Mouse (Mus musculus): ENCODE measurements around the gene Popdc2. TPM values are rescaled to one million over a fixed set of nuclear protein-coding genes. Genes with fewer than 3 reads are reported as not detected.

Popdc2 gene
- polyA plus RNA-seq, 1 experiment from 2014 or later = 1.0 TPM

- 93% methylated on average over 7 of the region's 7 CpGs for WGBS
Observed at GRCm38 (mm10) chr16:38352031-38352430, 10.0 kb upstream of the Popdc2 start.

GRCm38 (mm10) chr16:38352851-38353250 is 9.2 kb upstream of the Popdc2 start:
- Histone ChIP-seq H3K27me3 (ENCODE audit: control insufficient read depth, insufficient read depth, low read length) (no peaks in the 10 kb centered on the region), H3K9ac (ENCODE audit: low read depth, low read length) (no peak overlapping the region), H3K9me3 (ENCODE audit: control insufficient read depth, low read length) (no peaks in the 10 kb centered on the region), H3K4me1 (replicated peaks; ENCODE audit: control insufficient read depth, insufficient read depth, low read length) (no peaks in the 10 kb centered on the region), H3K4me2 (replicated peaks; ENCODE audit: low read depth, low read length) (no peak overlapping the region), H3K27ac (ENCODE audit: low read depth, low read length) (no peak overlapping the region), H3K4me3 (ENCODE audit: low read depth, low read length) (no peak overlapping the region), H3K36me3 (ENCODE audit: control insufficient read depth, insufficient read depth, low read length) (no peaks in the 10 kb centered on the region)
- DNase-seq (ENCODE audit: low spot score) = no peak
- ATAC-seq (ENCODE audit: low FRiP score) = no peak

More at GRCm38 (mm10) chr16:38352031-38352430, 10.0 kb upstream of the Popdc2 start:
- no peak overlapping the region for H3K9ac ChIP-seq (ENCODE audit: low read depth, low read length)
- no peak overlapping the region for H3K4me3 ChIP-seq (ENCODE audit: low read depth, low read length)
- no peaks in the 10 kb centered on the region for H3K36me3 ChIP-seq (ENCODE audit: control insufficient read depth, insufficient read depth, low read length)
- no peak overlapping the region for H3K4me2 ChIP-seq (replicated peaks; ENCODE audit: low read depth, low read length)
- H3K27ac ChIP-seq (ENCODE audit: low read depth, low read length) = no peak overlapping the region
- no peaks in the 10 kb centered on the region for H3K4me1 ChIP-seq (replicated peaks; ENCODE audit: control insufficient read depth, insufficient read depth, low read length)
- ATAC-seq (ENCODE audit: low FRiP score) (no peak), DNase-seq (ENCODE audit: low spot score) (no peak)
- no peaks in the 10 kb centered on the region for H3K27me3 ChIP-seq (ENCODE audit: control insufficient read depth, insufficient read depth, low read length)
- no peaks in the 10 kb centered on the region for H3K9me3 ChIP-seq (ENCODE audit: control insufficient read depth, low read length)

GRCm38 (mm10) chr16:38353642-38354041 is 8.4 kb upstream of the Popdc2 start:
- no peak for DNase-seq (ENCODE audit: low spot score)
- Histone ChIP-seq H3K9me3 (ENCODE audit: control insufficient read depth, low read length) (no peaks in the 10 kb centered on the region), H3K4me2 (replicated peaks; ENCODE audit: low read depth, low read length) (no peak overlapping the region), H3K27me3 (ENCODE audit: control insufficient read depth, insufficient read depth, low read length) (no peaks in the 10 kb centered on the region), H3K9ac (ENCODE audit: low read depth, low read length) (no peak overlapping the region), H3K4me3 (ENCODE audit: low read depth, low read length) (no peak overlapping the region), H3K4me1 (replicated peaks; ENCODE audit: control insufficient read depth, insufficient read depth, low read length) (no peaks in the 10 kb centered on the region), H3K27ac (ENCODE audit: low read depth, low read length) (no peak overlapping the region), H3K36me3 (ENCODE audit: control insufficient read depth, insufficient read depth, low read length) (no peaks in the 10 kb centered on the region)
- no peak for ATAC-seq (ENCODE audit: low FRiP score)
- WGBS = 98% methylated on average over 2 of the region's 2 CpGs

GRCm38 (mm10) chr16:38354185-38354913 is 7.7 kb upstream of the Popdc2 start:
- H3K36me3 ChIP-seq (ENCODE audit: control insufficient read depth, insufficient read depth, low read length) = no peaks in the 10 kb centered on the region
- no peaks in the 10 kb centered on the region for H3K4me1 ChIP-seq (replicated peaks; ENCODE audit: control insufficient read depth, insufficient read depth, low read length)
- 91% methylated on average over 5 of the region's 5 CpGs for WGBS
- DNase-seq (ENCODE audit: low spot score) (no peak), ATAC-seq (ENCODE audit: low FRiP score) (no peak)
- no peak overlapping the region for H3K27ac ChIP-seq (ENCODE audit: low read depth, low read length)
- H3K4me3 ChIP-seq (ENCODE audit: low read depth, low read length) = no peak overlapping the region
- no peak overlapping the region for H3K9ac ChIP-seq (ENCODE audit: low read depth, low read length)
- H3K4me2 ChIP-seq (replicated peaks; ENCODE audit: low read depth, low read length) = no peak overlapping the region
- no peaks in the 10 kb centered on the region for H3K9me3 ChIP-seq (ENCODE audit: control insufficient read depth, low read length)
- H3K27me3 ChIP-seq (ENCODE audit: control insufficient read depth, insufficient read depth, low read length) = no peaks in the 10 kb centered on the region

GRCm38 (mm10) chr16:38358256-38358812 is 3.7 kb upstream of the Popdc2 start:
- H3K4me3 ChIP-seq (ENCODE audit: low read depth, low read length) = no peak overlapping the region
- DNase-seq (ENCODE audit: low spot score) = no peak
- no peak for ATAC-seq (ENCODE audit: low FRiP score)
- no peaks in the 10 kb centered on the region for H3K27me3 ChIP-seq (ENCODE audit: control insufficient read depth, insufficient read depth, low read length)
- H3K36me3 ChIP-seq (ENCODE audit: control insufficient read depth, insufficient read depth, low read length) = no peaks in the 10 kb centered on the region
- no peak overlapping the region for H3K9ac ChIP-seq (ENCODE audit: low read depth, low read length)
- no peaks in the 10 kb centered on the region for H3K9me3 ChIP-seq (ENCODE audit: control insufficient read depth, low read length)
- WGBS = 90% methylated on average over 6 of the region's 6 CpGs
- H3K27ac ChIP-seq (ENCODE audit: low read depth, low read length) = no peak overlapping the region
- no peaks in the 10 kb centered on the region for H3K4me1 ChIP-seq (replicated peaks; ENCODE audit: control insufficient read depth, insufficient read depth, low read length)
- no peak overlapping the region for H3K4me2 ChIP-seq (replicated peaks; ENCODE audit: low read depth, low read length)

GRCm38 (mm10) chr16:38359241-38359640 is 2.8 kb upstream of the Popdc2 start:
- WGBS = 83% methylated on average over 2 of the region's 2 CpGs
- H3K36me3 ChIP-seq (ENCODE audit: control insufficient read depth, insufficient read depth, low read length) = no peaks in the 10 kb centered on the region
- no peak overlapping the region for H3K4me2 ChIP-seq (replicated peaks; ENCODE audit: low read depth, low read length)
- no peak overlapping the region for H3K9ac ChIP-seq (ENCODE audit: low read depth, low read length)
- no peaks in the 10 kb centered on the region for H3K4me1 ChIP-seq (replicated peaks; ENCODE audit: control insufficient read depth, insufficient read depth, low read length)
- no peak overlapping the region for H3K4me3 ChIP-seq (ENCODE audit: low read depth, low read length)
- no peaks in the 10 kb centered on the region for H3K9me3 ChIP-seq (ENCODE audit: control insufficient read depth, low read length)
- no peak for ATAC-seq (ENCODE audit: low FRiP score)
- H3K27me3 ChIP-seq (ENCODE audit: control insufficient read depth, insufficient read depth, low read length) = no peaks in the 10 kb centered on the region
- no peak for DNase-seq (ENCODE audit: low spot score)
- H3K27ac ChIP-seq (ENCODE audit: low read depth, low read length) = no peak overlapping the region

- Histone ChIP-seq H3K9me3 (ENCODE audit: control insufficient read depth, low read length) (no peaks in the 10 kb centered on the region), H3K4me2 (replicated peaks; ENCODE audit: low read depth, low read length) (no peak overlapping the region), H3K4me1 (replicated peaks; ENCODE audit: control insufficient read depth, insufficient read depth, low read length) (no peaks in the 10 kb centered on the region), H3K4me3 (ENCODE audit: low read depth, low read length) (no peak overlapping the region), H3K36me3 (ENCODE audit: control insufficient read depth, insufficient read depth, low read length) (no peaks in the 10 kb centered on the region), H3K27me3 (ENCODE audit: control insufficient read depth, insufficient read depth, low read length) (no peaks in the 10 kb centered on the region), H3K27ac (ENCODE audit: low read depth, low read length) (no peak overlapping the region), H3K9ac (ENCODE audit: low read depth, low read length) (no peak overlapping the region)
- WGBS = 78% methylated on average over 3 of the region's 3 CpGs
- ATAC-seq (ENCODE audit: low FRiP score) = no peak
- no peak for DNase-seq (ENCODE audit: low spot score)
Observed at GRCm38 (mm10) chr16:38359857-38360256, 2.2 kb upstream of the Popdc2 start.

GRCm38 (mm10) chr16:38360317-38360716 is 1.7 kb upstream of the Popdc2 start:
- H3K36me3 ChIP-seq (ENCODE audit: control insufficient read depth, insufficient read depth, low read length) = no peaks in the 10 kb centered on the region
- no peak for ATAC-seq (ENCODE audit: low FRiP score)
- H3K4me3 ChIP-seq (ENCODE audit: low read depth, low read length) = no peak overlapping the region
- no peak for DNase-seq (ENCODE audit: low spot score)
- H3K27me3 ChIP-seq (ENCODE audit: control insufficient read depth, insufficient read depth, low read length) = no peaks in the 10 kb centered on the region
- no peaks in the 10 kb centered on the region for H3K9me3 ChIP-seq (ENCODE audit: control insufficient read depth, low read length)
- H3K27ac ChIP-seq (ENCODE audit: low read depth, low read length) = no peak overlapping the region
- H3K4me2 ChIP-seq (replicated peaks; ENCODE audit: low read depth, low read length) = no peak overlapping the region
- H3K9ac ChIP-seq (ENCODE audit: low read depth, low read length) = no peak overlapping the region
- WGBS = 24% methylated on average over 2 of the region's 2 CpGs
- H3K4me1 ChIP-seq (replicated peaks; ENCODE audit: control insufficient read depth, insufficient read depth, low read length) = no peaks in the 10 kb centered on the region

Measured in hindbrain, embryonic 11.5 days (tissue).